Mouse (Mus musculus) frontal cortex, postnatal 14 days (tissue): Measurements from ENCODE around the gene Nudt8.

ENCODE experiments used
- DNase-seq, 2 experiments: peaks; one replicate each; pipeline ENCODE4 v3.0.0; 2022; ENCODE audit warnings: low spot score in 2 of 2

Nudt8 gene

GRCm38 (mm10) chr19:4051016-4051415 lies 50.6 kb downstream of the Nudt8 start:
- DNase-seq: no peak
